Mouse (Mus musculus) E14TG2a.4 (cell line): ENCODE data around the gene Schip1.

ENCODE experiments used
- CTCF ChIP-seq: conservative IDR thresholded peaks from 2 replicates; pipeline ENCODE4 v1.5.1; 2014; ENCODE audit warnings: low read length
- NANOG ChIP-seq: IDR thresholded peaks from 2 replicates; pipeline ENCODE4 v1.6.1; 2014; ENCODE audit warnings: borderline replicate concordance, low read length, mixed read lengths

- TF ChIP-seq CTCF: no peak
- TF ChIP-seq NANOG: peak; percentile 26; the same call in 1 of the 2 replicates
Measured at GRCm38 (mm10) chr3:68536071-68536470, 471.5 kb downstream of the Schip1 start.
